Mouse (Mus musculus) erythroblast, embryonic 14.5 days (primary cell): ENCODE data around the gene Hipk2.

Experiments used
- GATA1 ChIP-seq: IDR thresholded peaks from 2 replicates; pipeline ENCODE4 v1.6.1; 2012; ENCODE audit warnings: low read length, inconsistent platforms, mixed read lengths
- TAL1 ChIP-seq: IDR thresholded peaks from 3 replicates; pipeline ENCODE4 v1.6.1; 2012; ENCODE audit warnings: low read length, inconsistent platforms, mixed read lengths

DNA sequence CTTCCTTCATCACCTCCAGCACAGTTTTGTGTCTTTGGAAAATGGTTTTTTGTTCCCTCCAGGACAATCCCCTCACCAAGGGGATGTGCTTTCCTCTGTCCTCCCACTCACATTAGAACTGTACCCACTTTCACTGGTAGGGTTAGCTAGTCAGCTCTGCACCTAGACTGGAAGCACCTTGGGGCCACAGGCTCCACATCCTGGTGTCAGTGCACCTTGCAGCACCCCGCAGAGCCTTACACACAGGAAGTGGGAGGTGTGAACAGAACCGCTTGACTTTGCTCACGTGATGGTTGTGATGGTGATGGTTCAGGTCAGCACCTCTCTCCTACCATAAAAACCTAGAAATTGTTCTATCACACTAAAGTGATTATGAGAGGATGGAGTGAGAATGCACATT, 116.8 kb downstream of the Hipk2 start:
- TF ChIP-seq GATA1 = no peak
- no peak for TF ChIP-seq TAL1
